Mouse (Mus musculus): ENCODE measurements around the gene Foxj3.

DNA sequence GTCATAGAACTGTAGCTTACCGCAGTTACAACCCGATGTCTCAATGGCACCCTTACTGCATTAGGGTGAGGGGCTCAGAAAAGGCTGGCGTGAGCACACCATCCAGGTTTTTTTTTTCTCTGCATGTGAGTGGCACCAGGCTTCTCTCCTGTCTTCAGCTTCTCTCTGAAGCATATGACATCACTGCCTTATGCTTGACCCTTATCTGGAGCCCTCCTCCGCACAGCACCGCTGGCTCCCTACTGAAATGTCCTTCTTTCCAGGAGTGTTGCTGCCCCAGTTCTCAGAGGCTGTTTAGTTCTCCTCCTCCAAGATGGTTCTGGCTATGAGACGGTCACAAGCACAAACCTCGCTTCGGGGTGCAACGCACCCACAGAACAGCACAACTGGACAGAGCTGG is 134.4 kb downstream of the Foxj3 start:
- TF ChIP-seq CTCF (IDR thresholded peaks at IDR 0.05; ENCODE audit: control insufficient read depth, insufficient read depth, insufficient read length) (no peak), USF1 (IDR thresholded peaks at IDR 0.05; ENCODE audit: low read depth) (no peak)

Data from C2C12 (cell line).